In genomic region chr2:166806173-166806705, GRCm38 (mm10) we compare ENCODE assay signal across 7 mouse cellular contexts. TPM values are rescaled to one million over a fixed set of nuclear protein-coding genes. Genes with fewer than 3 reads are reported as not detected.
A peak's percentile ranks its signal among the peaks of the same experiment; 100 is the strongest.
DNase-seq lines count a peak whose midpoint lies in the region; ATAC-seq and TF ChIP-seq lines count a peak whose summit lies in the region.

No protein-coding gene starts in this region.

- no peak for TF ChIP-seq POLR2A in olfactory bulb, adult 2 months (IDR thresholded peaks at IDR 0.05; ENCODE audit: insufficient read depth, low read depth, low read length)

- ATAC-seq in neural tube, embryonic 11.5 days (ENCODE audit: insufficient read depth, low FRiP score, low TSS enrichment) = no peak
- ATAC-seq in embryonic facial prominence, embryonic 14.5 days (ENCODE audit: low read depth) = no peak
- ATAC-seq in limb, embryonic 13.5 days (ENCODE audit: low FRiP score, low read depth) = 0 out of 2 replicates have a peak, but pooled peaks have one; percentile 1

- H3K9me3 ChIP-seq in neural tube, embryonic 11.5 days (ENCODE audit: control insufficient read depth, low read length) = no peaks in the 10 kb centered on the region
- no peaks in the 10 kb centered on the region for H3K9me3 ChIP-seq in embryonic facial prominence, embryonic 14.5 days (ENCODE audit: control insufficient read depth, low read length)
- H3K9me3 ChIP-seq in limb, embryonic 13.5 days = no peaks in the 10 kb centered on the region

- H3K36me3 ChIP-seq in neural tube, embryonic 11.5 days (ENCODE audit: control insufficient read depth, insufficient read depth, low read length) = no peaks in the 10 kb centered on the region
- H3K36me3 ChIP-seq in embryonic facial prominence, embryonic 14.5 days (ENCODE audit: control insufficient read depth, insufficient read depth, low read length) = no peaks in the 10 kb centered on the region
- H3K36me3 ChIP-seq in limb, embryonic 13.5 days = no peaks in the 10 kb centered on the region

- peak overlapping the region; percentile 77 for H3K9ac ChIP-seq in neural tube, embryonic 11.5 days (ENCODE audit: low read length)
- H3K9ac ChIP-seq in embryonic facial prominence, embryonic 14.5 days (ENCODE audit: low read depth, low read length) = peak overlapping the region; percentile 91
- peak overlapping the region; percentile 87 for H3K9ac ChIP-seq in limb, embryonic 13.5 days

- no peaks in the 10 kb centered on the region for H3K4me1 ChIP-seq in neural tube, embryonic 11.5 days (ENCODE audit: control insufficient read depth, insufficient read depth, low read length)
- 0 out of 2 replicates have a peak, but pooled peaks cover 4% of the 10 kb centered on the region for H3K4me1 ChIP-seq in embryonic facial prominence, embryonic 14.5 days (ENCODE audit: control insufficient read depth, insufficient read depth, low read length)
- peaks cover 12% of the 10 kb centered on the region for H3K4me1 ChIP-seq in limb, embryonic 13.5 days
- H3K4me1 ChIP-seq in olfactory bulb, adult 2 months (ENCODE audit: control insufficient read depth, insufficient read depth, low read length) = peaks cover 3% of the 10 kb centered on the region; the same call in 1 of the 2 replicates

- H3K27me3 ChIP-seq in neural tube, embryonic 11.5 days (ENCODE audit: control insufficient read depth, insufficient read depth, low read length) = no peaks in the 10 kb centered on the region
- no peaks in the 10 kb centered on the region for H3K27me3 ChIP-seq in embryonic facial prominence, embryonic 14.5 days (replicated peaks; ENCODE audit: control insufficient read depth, insufficient read depth, low read length)
- H3K27me3 ChIP-seq in limb, embryonic 13.5 days = no peaks in the 10 kb centered on the region

- peak overlapping the region; percentile 95 for H3K4me2 ChIP-seq in neural tube, embryonic 11.5 days (ENCODE audit: low read depth)
- peak overlapping the region; percentile 88 for H3K4me2 ChIP-seq in embryonic facial prominence, embryonic 14.5 days (ENCODE audit: low read depth, low read length)
- H3K4me2 ChIP-seq in limb, embryonic 13.5 days (replicated peaks) = peak overlapping the region; percentile 93

- H3K4me3 ChIP-seq in neural tube, embryonic 11.5 days (ENCODE audit: low read depth, low read length) = peak overlapping the region; percentile 85
- H3K4me3 ChIP-seq in embryonic facial prominence, embryonic 14.5 days (ENCODE audit: low read depth, low read length) = peak overlapping the region; percentile 85
- peak overlapping the region; percentile 86 for H3K4me3 ChIP-seq in limb, embryonic 13.5 days
- H3K4me3 ChIP-seq in olfactory bulb, adult 2 months (ENCODE audit: insufficient read depth, low read depth, low read length) = peak overlapping the region; percentile 92

- no peak overlapping the region for H3K27ac ChIP-seq in neural tube, embryonic 11.5 days (ENCODE audit: low read depth, low read length)
- peak overlapping the region; percentile 70; the same call in 1 of the 2 replicates for H3K27ac ChIP-seq in embryonic facial prominence, embryonic 14.5 days (replicated peaks; ENCODE audit: low read depth, low read length)
- no peak overlapping the region for H3K27ac ChIP-seq in limb, embryonic 13.5 days
- peak overlapping the region; percentile 55; the same call in 1 of the 2 replicates for H3K27ac ChIP-seq in olfactory bulb, adult 2 months (ENCODE audit: insufficient read depth, low read depth, low read length)

- 26% methylated on average over 14 of the region's 14 CpGs for WGBS in neural tube, embryonic 11.5 days
- WGBS in embryonic facial prominence, embryonic 14.5 days = 18% methylated on average over 14 of the region's 14 CpGs
- whole genome bisulfite sequencing in limb, embryonic 13.5 days = 22% methylated on average over 14 of the region's 14 CpGs
- WGBS in olfactory bulb, adult 2 months = 23% methylated on average over 14 of the region's 14 CpGs

- intact Hi-C loops in left cerebral cortex, postnatal 4 days (cut with DNase I) = no loop called here

- no peak for TF ChIP-seq CTCF in olfactory bulb, adult 2 months (IDR thresholded peaks at IDR 0.05; ENCODE audit: insufficient read depth, low read depth, low read length)

- DNase-seq in neural tube, embryonic 11.5 days (ENCODE audit: low spot score) = no peak
- DNase-seq in neural tube, embryonic 10.5 days (ENCODE audit: extremely low spot score, low spot score) = no peak
- DNase-seq in embryonic facial prominence, embryonic 14.5 days (ENCODE audit: low spot score) = peak; percentile 57
- no peak for DNase-seq in left cerebral cortex, postnatal 4 days
- DNase-seq in right cerebral cortex, postnatal 14 days = no peak

RNA-seq across cellular contexts. Expression of gene Arfgef2, which starts 0.9 kb away (rescaled TPM):
- polyA plus RNA-seq in neural tube, embryonic 11.5 days (2014; fragmentation: Nextera tagmentation; extraction: Ambion mirVana) = 6.0 and 6.2 TPM in 2 replicates
- polyA plus RNA-seq in embryonic facial prominence, embryonic 14.5 days (2014; fragmentation: Nextera tagmentation; extraction: Ambion mirVana) = 7.1 and 7.2 TPM in 2 replicates
- 3.8 and 4.1 TPM in 2 replicates for polyA plus RNA-seq in limb, embryonic 13.5 days (2015; fragmentation: Nextera tagmentation; extraction: Ambion mirVana)
- 46.0 TPM in 1 of 2 replicates, not detected in the other for polyA plus RNA-seq in olfactory bulb, adult 2 months (2012; ENCODE audit: insufficient read depth, insufficient read length, low replicate concordance, missing spikeins)
- total RNA-seq in left cerebral cortex, postnatal 4 days (2021) = 10 to 100 TPM; 34.4 to 35.3 TPM

RNA-seq across cellular contexts. Expression of gene Trp53rkb, which starts 13.9 kb away (rescaled TPM):
- polyA plus RNA-seq in neural tube, embryonic 11.5 days (2014; fragmentation: Nextera tagmentation; extraction: Ambion mirVana) = 10.4 and 11.5 TPM in 2 replicates
- polyA plus RNA-seq in embryonic facial prominence, embryonic 14.5 days (2014; fragmentation: Nextera tagmentation; extraction: Ambion mirVana) = 6.7 and 7.5 TPM in 2 replicates
- polyA plus RNA-seq in limb, embryonic 13.5 days (2015; fragmentation: Nextera tagmentation; extraction: Ambion mirVana) = 8.7 and 9.4 TPM in 2 replicates
- polyA plus RNA-seq in olfactory bulb, adult 2 months (2012; ENCODE audit: insufficient read depth, insufficient read length, low replicate concordance, missing spikeins) = not detected in 2 replicates
- 10 to 100 TPM in 1 of 2 experiments, 1 to 10 TPM in 1; 7.7 to 12.1 TPM for total RNA-seq in left cerebral cortex, postnatal 4 days (2021)

Comparison
In these comparisons a context has a peak if more than half of its experiments do, and no peak if none do; other contexts are left out.
1. H3K27ac ChIP-seq: peak in embryonic facial prominence, embryonic 14.5 days (single experiment) and olfactory bulb, adult 2 months (single experiment); none in neural tube, embryonic 11.5 days (single experiment) and limb, embryonic 13.5 days (single experiment).
2. Peak in every context shown above with its lines, with median percentiles within 50 percentile points of each other: H3K4me2 ChIP-seq, H3K4me3 ChIP-seq and H3K9ac ChIP-seq.